Mouse (Mus musculus) spleen, postnatal 10 days (tissue): ENCODE data around the gene Plpp7.
A peak's percentile ranks its signal among the peaks of the same experiment; 100 is the strongest.

Experiments
- DNase-seq, 2 experiments: peaks; one replicate each; pipeline ENCODE4 v3.0.0; 2021 to 2022; ENCODE audit warnings: low spot score in 2 of 2

The Plpp7 gene

DNA sequence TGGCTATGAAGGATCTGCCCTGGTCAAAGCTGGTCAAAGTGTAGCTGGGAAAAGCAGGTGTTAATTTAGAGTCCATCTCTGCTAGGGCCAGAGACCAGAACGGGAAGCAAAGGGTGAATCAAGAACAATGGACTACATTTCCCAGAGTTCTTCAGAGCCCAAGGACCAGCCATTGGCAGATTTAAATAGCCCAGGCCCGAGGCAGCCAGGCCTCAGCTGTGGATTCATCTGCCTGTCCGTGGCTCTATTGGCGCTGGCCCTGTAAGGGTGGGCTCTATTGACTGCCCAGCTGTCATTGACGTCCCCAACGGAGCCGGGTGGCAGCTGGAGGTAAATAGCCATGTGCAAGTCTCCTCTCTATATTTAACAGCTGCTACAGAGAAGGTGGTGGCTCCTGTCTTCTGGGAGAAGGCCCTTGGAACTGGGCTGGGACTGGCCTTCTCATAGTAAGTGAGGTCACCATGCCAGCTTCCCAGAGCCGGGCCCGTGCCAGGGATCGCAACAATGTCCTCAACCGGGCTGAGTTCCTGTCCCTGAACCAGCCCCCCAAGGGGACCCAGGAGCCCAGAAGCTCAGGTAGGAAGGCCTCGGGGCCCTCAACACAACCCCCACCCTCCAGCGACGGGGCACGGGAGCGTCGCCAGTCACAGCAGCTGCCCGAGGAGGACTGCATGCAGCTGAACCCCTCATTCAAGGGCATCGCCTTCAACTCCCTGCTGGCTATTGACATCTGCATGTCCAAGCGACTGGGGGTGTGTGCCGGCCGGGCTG, at the start of gene Plpp7:
TSS of gene Plpp7 (plus strand) at position 178 of the 771 bp plus-strand sequence.
- DNase-seq = no peak

GRCm38 (mm10) chr2:32046009-32046408, 49.3 kb upstream of the Plpp7 start:
- DNase-seq = no peak

- DNase-seq = no peak
These were observed 48.0 kb upstream of the Plpp7 start for GRCm38 (mm10) chr2:32047323-32047722.

DNA sequence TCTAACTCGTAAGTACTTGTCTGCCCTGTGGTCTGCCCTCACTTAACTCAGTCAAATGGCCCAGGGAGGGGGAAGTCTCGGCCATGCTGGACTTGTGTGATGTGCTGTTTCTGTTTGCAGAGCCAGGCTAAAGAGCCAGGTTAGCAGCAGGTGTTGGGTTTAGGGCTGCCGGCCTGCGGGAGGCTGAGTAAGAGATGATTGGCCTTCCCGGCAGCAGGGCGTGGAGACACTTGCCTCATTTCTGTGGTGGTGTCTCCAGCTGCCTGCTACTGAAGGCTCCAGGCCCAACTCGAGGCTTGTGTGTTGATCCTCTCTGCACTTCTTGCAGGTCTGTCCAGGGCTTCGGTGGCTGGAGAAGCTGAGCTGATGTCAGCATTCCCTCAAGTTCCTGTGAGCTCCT, 43.5 kb upstream of the Plpp7 start:
- DNase-seq = no peak

- no peak for DNase-seq
These were observed 42.9 kb upstream of the Plpp7 start for GRCm38 (mm10) chr2:32052418-32052817.

DNA sequence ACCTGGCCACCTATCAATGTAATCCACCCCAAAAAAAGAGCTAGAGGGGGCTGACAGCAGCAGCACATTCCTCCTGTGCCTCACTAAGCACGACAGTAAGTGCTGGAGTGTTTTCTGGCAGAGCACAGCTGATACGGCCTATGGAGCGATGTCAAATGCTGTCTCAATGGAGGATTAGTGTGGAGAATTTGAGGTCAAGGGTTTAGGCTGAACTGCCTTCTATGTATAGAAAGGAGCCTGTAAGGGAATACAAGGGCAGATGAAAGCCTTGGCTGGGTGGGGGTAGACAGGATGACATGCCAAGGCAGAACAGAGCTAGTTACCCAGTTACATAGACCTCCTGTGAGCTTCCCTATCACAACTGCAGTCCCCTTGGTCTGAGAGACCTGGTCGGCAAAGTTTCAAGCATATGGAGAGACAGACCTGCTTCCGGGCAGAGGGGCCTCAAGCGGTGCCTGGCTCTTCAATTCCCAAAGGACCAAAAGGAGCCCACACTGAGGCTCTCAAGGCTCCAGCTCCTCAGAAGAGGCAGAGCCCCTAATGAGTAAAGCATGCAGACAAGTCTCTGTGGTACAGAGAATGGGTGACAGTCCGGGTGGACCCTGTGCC, 39.9 kb upstream of the Plpp7 start:
- peak in 1 of 2 experiments; percentile 9 for DNase-seq

DNA sequence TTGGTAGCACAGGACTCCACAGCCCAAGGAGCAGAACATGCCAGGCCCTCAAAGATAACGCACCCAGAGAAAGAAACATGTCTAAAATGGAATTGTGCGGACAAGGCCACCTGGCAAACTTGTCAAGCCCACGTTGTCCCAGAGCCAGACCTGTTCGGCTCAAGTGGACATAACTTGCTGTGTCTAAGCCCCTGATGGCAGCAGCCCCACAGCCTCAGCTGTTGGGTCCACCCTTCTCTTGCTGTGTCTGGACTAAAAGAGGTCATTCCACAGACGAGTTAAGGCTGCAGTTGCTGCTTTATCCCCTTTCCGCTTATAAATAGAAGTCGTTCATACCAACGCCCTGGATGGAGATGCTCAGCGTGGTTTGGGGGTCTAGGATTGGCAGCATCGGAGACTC, 38.8 kb upstream of the Plpp7 start:
- no peak for DNase-seq

GRCm38 (mm10) chr2:32057360-32057759, 38.0 kb upstream of the Plpp7 start:
- no peak for DNase-seq

DNA sequence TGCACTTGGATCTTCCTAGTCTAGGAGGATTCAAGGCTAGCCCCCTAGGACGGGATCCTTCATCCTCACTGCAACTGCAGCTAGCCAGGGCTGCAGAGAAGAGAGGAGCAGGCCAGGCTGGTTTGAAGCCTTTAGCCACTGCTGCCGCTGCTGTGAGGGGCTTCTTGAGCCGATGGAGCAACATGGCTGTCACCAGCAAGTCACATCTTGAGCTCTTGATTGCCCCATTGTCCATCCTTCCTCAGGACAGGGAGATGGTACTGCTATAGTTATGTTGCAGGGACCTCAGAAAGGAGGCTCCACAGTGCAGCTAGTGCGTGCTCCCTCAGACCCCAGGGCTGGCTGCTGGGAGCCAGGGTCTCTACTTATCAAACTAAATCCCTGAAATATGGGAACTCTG, 37.5 kb upstream of the Plpp7 start:
- DNase-seq = no peak

- DNase-seq = no peak
These were observed 37.1 kb upstream of the Plpp7 start for GRCm38 (mm10) chr2:32058241-32058640.

- DNase-seq = no peak
These were observed 36.6 kb upstream of the Plpp7 start for GRCm38 (mm10) chr2:32058716-32059115.

DNA sequence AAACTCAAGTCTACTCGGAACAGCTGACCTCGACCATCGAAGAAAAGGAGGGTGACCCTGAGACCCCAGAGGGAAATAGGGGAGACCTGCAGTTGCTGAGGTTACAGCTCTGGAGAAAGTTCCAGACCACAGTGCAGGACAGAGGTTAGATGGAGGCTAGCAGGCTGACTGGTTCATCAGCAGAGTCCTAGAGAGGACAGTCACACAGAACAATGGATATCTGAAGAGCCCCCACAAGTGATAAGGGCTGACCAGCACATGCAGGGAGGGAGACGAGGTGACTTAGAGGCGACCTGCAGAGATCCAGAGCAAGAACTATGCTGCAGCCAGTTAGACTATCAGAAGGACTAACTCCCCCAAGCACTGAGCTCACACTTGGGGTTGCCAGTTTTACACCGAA, 35.7 kb upstream of the Plpp7 start:
- no peak for DNase-seq

DNA sequence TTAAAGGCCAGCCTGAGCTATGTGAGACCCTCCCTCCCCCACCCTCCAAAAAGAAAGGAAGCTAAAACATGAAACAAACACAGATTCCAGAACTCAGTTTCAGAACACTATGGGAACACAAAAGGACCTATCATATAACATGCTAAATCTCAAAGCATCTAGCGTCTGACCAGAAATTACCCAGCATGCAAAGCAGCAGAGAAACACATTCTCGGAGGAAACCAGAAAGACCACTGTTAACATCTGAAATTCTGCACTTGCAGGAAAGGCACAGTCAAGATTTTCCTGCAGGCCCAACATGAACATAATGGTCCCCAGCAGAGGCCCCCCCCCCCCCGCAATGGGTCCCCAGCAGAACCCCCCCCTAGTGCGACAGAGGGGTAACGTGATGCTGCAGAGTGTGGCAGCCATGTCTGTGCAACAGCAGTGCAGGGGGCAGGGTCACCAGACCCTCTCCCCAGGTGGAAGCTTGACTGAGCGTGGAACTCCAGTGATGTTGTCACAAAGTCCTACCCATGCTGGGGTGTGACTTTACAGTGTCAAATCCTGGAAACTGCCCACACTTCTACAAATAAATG, 35.0 kb upstream of the Plpp7 start:
- DNase-seq = no peak

DNA sequence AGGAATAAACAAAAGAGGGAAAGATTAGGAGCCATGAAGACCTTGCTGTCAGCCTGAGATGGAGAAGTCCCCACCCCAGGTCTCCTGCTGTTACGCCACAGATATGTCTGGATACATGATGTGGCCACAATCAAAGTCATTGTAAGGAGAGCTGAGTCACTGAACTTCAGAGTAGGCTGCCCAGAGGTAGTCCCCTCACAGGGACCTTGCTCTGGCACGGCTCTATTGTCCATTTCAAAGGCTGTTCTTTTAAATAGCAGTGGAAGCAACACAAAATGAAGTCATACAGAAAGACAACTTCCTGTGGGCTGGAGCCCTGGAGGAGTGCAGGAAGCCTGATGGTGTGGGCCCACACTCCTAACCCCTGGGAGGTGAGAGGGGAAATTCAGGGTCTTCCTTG, 34.1 kb upstream of the Plpp7 start:
- peak in 1 of 2 experiments; percentile 41 for DNase-seq

DNA sequence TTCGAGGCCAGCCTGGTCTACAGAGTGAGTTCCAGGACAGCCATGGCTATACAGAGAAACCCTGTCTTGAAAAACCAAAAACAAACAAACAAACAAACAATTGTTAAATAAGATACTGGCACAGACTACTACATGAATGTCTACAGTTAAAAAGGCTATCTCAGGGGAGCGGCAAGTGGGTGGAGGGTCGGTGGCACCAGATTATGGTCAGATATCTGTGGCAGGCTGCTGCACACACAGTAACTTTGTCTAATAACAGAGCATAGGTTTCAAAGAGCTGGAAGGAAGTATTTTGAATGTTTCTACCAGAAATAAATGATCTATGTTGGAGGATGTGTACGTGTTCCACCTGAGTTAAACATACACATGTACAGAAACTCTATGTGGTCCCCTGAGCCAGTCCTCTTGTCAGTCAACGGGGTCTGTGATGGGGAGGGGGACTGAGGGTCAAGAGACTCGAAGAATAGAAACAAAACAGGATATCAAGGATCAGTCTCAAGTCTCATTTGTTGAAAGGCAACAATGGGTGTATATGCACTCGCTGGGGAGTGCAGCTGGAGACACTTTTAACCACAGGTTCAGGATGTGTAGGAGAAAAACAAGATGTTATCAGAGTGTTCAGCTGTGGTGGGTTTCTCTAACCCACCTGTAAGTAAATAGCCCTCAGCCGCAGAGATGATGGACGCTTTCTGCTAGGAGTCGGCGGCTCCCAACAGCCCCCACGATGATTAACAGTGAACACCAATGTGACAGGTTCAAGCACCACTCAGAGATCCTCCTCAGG, 33.4 kb upstream of the Plpp7 start:
- DNase-seq = no peak

GRCm38 (mm10) chr2:32062626-32063410, 32.5 kb upstream of the Plpp7 start:
- peak; percentile 43 to 49 for DNase-seq

- no peak for DNase-seq
These were observed 31.7 kb upstream of the Plpp7 start for GRCm38 (mm10) chr2:32063451-32064151.

GRCm38 (mm10) chr2:32064913-32065312, 30.4 kb upstream of the Plpp7 start:
- no peak for DNase-seq

- peak in 1 of 2 experiments; percentile 61 for DNase-seq
These were observed 29.9 kb upstream of the Plpp7 start for GRCm38 (mm10) chr2:32065371-32065791.

DNA sequence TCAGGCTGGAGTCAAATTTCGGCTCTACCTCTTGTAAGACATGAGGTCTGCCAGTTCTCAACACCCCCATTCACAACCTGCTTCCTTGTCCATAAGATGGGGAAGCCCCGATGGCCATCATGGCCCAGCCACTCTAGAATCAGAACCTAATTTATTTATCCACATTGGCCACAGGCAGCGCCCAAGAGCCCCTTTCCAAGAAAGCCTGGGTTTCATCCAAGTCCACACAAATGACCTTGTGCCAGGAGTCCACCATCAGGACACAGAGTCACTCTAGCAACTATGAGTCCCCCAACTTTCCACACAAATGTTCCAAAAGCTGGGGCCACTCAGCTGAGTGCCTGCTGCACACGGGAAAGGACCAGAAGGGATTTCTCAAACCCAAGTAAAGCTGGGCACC, 29.3 kb upstream of the Plpp7 start:
- DNase-seq = no peak
